Mouse (Mus musculus) megakaryocyte, adult 5-6 weeks (primary cell): ENCODE results near the gene Efcab8. TPM values are rescaled to one million over a fixed set of nuclear protein-coding genes. Genes with fewer than 3 reads are reported as not detected.

Experiments used
- ATAC-seq: 2 replicates; pipeline ENCODE4 v1.8.0; 2016; ENCODE audit warnings: mild to moderate bottlenecking, inconsistent platforms; ENCODE audit not compliant: poor library complexity, severe bottlenecking
- total RNA-seq, 2 experiments: library from RNA; stranded (forward) in 1 of 2; stranded (reverse) in 1 of 2; fragments of 153-499, 151-499 nt in 1 of 2; fragments of 221-1000, 200-1000 nt in 1 of 2; gene quantifications; 2 replicates each; pipeline versions ENCODE4 v1.2.3 to v1.2.4; 2015 to 2017

The Efcab8 gene
- total RNA-seq, 2 experiments from 2014 or later = 0.11 TPM; not detected in 1

DNA sequence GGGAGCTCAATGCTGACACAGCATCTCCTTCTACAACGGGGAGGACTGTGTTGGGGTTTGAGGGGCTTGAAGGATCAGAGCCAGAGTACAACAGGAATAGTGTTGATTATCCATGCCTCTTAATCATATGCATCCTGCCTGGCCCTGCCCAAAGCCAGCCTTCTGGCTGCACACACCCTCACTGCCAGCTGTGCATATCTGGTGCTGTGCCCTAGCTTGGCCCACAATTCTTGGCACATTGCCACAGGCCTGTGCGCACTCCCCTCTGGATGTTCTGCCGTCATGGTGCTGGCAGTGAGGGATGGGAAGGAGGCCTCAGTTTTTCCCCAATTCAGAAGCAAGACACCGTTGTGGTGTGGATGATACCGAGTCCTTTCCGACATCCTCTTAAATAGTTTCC, 44.9 kb downstream of the Efcab8 start:
- no peak for ATAC-seq

DNA sequence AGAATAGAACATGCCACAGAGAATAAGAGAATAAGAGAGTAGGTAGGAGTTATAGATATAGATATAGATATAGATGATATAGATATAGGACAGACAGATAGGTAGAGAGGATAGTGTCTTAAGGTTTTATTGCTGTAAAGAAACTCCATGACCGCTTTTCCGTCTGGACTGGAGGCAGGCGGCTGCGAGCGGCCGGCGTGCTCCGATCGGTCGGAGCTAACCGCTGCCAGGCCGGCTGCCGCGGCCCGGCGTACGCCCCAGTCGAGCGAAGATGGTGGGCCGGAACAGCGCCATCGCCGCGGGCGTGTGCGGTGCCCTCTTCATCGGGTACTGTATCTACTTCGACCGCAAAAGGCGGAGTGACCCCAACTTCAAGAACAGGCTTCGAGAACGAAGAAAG, 46.2 kb downstream of the Efcab8 start:
- ATAC-seq = peak; percentile 67

DNA sequence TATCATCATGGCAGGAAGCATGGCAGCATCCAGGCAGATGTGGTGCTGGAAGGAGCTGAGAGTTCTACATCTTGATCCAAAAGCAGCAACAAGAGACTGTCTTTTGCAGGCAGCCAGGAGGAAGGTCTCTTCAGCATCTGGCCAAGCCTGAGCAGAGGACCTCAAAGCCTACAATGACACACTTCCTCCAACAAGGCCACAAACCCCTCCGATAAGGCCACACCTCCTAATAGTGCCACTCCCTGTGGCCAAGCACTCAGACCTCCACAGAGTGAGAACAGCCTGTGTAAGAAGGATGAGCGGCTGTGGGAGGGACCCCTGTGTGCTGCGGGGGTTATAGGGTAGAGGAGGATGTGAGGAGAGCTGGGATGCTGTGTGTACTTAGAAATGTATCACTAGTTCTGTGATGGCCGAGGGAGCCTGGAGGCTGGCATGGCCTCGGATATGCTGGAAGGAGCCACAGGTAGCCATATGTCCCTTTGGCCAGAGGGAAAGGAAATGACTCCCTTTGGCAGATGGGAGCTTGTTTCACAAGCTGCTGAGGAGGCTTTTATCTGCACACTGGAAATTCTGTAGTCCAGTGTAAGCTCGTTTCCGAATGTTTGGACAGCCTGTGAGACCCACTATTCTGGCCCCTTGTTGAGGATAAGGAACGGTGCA, 47.6 kb downstream of the Efcab8 start:
- peak; percentile 57 for ATAC-seq

GRCm38 (mm10) chr2:153828704-153829103, 49.0 kb downstream of the Efcab8 start:
- ATAC-seq = no peak

- no peak for ATAC-seq
Observed at GRCm38 (mm10) chr2:153833291-153833690, 53.6 kb downstream of the Efcab8 start.

GRCm38 (mm10) chr2:153842854-153843253, 63.1 kb downstream of the Efcab8 start:
- no peak for ATAC-seq

- ATAC-seq = no peak
Observed at GRCm38 (mm10) chr2:153848389-153848788, 68.7 kb downstream of the Efcab8 start.

DNA sequence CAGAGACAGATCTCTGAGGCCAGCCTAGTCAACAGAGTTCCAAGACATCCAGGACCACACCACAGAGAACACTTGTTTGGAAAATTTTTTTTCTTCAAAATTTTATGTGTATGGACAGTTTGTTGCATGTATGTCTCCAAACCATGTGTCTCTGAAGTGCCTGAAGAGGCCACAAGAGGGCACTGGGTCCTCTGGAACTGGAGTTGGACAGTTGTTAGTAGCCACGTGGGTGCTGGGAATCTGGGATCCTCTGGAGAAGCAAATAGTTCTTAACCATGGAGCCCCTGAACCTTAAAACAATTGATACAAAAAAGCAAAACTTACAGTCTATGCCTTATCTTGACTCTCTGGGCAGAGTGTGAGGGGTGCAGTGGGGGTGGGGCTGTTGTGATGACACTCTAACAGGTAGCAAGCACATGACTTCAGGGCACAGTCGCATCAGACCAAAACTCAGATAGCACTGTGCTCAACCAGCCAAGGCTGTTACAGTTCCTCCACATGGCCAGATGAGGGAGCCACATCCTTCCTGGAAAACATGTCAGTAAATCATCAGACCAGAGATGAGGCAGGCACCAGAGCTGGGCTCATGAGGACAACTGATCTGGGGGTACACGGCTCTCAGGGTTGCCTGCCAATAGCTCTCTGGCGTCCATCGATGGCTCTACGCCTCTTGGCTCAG, 70.8 kb downstream of the Efcab8 start:
- no peak for ATAC-seq

- peak; percentile 40; the same call in 1 of the 2 replicates for ATAC-seq
Observed at GRCm38 (mm10) chr2:153851030-153851360, 71.3 kb downstream of the Efcab8 start.

DNA sequence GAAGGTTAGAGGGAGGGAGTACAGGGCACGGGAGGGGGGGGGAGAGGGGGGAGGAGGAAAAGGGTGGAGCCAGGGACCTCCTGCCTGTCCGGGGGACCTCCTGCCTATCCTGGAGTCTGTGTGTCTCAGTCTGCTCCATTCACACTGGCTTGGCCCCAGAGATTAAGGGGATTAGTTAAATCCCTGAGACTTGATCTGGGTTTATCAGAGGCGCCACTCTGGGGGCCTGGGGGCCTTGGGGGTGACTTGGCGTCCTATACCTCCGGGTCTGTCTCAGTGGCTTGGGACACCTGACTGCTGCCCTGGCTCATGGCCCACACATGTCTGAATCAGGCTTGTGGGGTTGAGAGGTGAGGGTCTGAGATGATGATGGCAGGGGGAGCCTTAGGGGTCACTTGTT, 73.8 kb downstream of the Efcab8 start:
- no peak for ATAC-seq

DNA sequence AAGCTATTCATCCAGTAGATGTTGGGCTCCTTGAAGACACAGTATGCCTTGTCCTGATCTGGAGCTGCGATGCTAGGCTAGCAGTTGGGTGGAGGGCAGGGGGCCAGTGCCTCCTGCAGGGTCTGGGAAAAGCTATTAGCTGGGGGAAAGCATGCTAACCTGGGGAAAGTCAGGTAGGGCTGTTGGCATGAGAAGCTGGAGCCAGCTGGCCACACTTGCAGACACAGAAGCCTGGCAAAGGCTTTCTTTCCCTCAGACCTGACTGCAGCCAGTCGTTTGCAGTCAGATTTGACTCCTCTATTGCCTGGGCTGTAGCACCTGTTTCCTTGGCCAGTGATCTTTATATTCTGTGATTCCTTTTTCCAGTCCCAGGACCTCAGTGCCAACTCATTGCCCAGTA, 79.8 kb downstream of the Efcab8 start:
- no peak for ATAC-seq

GRCm38 (mm10) chr2:153860315-153860714, 80.6 kb downstream of the Efcab8 start:
- no peak for ATAC-seq

GRCm38 (mm10) chr2:153860715-153861114, 81.0 kb downstream of the Efcab8 start:
- no peak for ATAC-seq

DNA sequence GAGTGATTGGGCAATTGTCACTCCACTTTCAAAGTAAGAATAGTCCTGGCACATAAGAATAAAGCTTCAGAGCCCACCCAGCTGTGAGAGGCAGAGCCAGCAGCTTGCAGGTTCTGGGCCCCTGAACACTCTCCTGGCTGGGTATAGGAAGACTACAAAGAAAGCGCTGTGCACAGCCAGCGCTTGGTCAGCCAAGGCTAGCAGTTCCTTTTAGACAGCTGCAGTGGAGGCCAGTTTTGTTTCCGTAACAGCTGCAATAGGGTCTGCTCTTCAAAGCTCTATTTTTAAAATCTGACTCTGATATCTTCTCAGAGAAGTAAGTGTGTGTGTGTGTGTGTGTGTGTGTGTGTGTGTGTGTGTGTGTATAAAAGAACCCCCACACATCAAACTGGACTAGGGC, 82.2 kb downstream of the Efcab8 start:
- no peak for ATAC-seq

- ATAC-seq = no peak
Observed at GRCm38 (mm10) chr2:153870984-153871383, 91.3 kb downstream of the Efcab8 start, which contains the start of gene Sun5. TSS of gene Sun5 (minus strand) at chr2:153871084.

DNA sequence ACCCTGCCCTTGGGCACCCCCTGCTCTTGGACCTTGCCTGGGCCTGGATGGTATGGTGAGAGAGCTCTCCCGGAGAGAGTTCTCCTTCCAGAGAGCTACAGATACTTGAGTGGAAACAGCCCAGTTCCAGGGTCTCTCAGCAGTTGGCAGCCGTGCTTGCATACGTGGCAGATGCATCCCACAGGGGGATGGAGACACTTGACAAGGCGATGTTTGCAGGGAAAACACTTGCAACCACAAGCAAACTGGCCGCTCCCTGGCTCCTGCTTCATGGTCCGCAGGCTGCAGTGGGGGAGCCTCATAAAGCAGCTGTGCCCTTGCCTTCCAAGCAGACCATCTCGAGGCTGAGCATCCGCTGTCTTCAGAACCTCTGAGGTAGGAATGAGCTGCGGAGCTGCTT, 95.0 kb downstream of the Efcab8 start, which contains the start of gene Bpifb2:
Gene Bpifb2, plus strand, starts transcription at position 301 of the 400 bp plus-strand sequence.
- ATAC-seq = no peak

Other genes with a start within 250 kb of the Efcab8 start
- 1.2 and 2.1 TPM in 2 replicates for gene Nol4l, start 250.0 kb upstream of the Efcab8 start, total RNA-seq (2015)
- 0.20 and 0.62 TPM in 2 replicates for gene Nol4l, start 250.0 kb upstream of the Efcab8 start, total RNA-seq (2017)
- gene Commd7, start 147.2 kb upstream of the Efcab8 start, total RNA-seq (2015) = 41.6 and 47.2 TPM in 2 replicates
- 30.3 and 34.1 TPM in 2 replicates for gene Commd7, start 147.2 kb upstream of the Efcab8 start, total RNA-seq (2017)
- 1.3 and 2.5 TPM in 2 replicates for gene Dnmt3b, start 130.5 kb upstream of the Efcab8 start, total RNA-seq (2015)
- gene Dnmt3b, start 130.5 kb upstream of the Efcab8 start, total RNA-seq (2017) = 2.8 and 3.6 TPM in 2 replicates
- not detected in 2 replicates for gene Dnmt3c, start 83.3 kb upstream of the Efcab8 start, total RNA-seq (2015)
- not detected in 2 replicates for gene Dnmt3c, start 83.3 kb upstream of the Efcab8 start, total RNA-seq (2017)
- 130 and 155 TPM in 2 replicates for gene Mapre1, start 38.7 kb upstream of the Efcab8 start, total RNA-seq (2015)
- 180 and 181 TPM in 2 replicates for gene Mapre1, start 38.7 kb upstream of the Efcab8 start, total RNA-seq (2017)
- gene Sun5, start 91.2 kb downstream of the Efcab8 start, total RNA-seq (2015) = not detected in 2 replicates
- not detected in 2 replicates for gene Sun5, start 91.2 kb downstream of the Efcab8 start, total RNA-seq (2017)
- not detected in 2 replicates for gene Bpifb2, start 95.1 kb downstream of the Efcab8 start, total RNA-seq (2015)
- not detected in 2 replicates for gene Bpifb2, start 95.1 kb downstream of the Efcab8 start, total RNA-seq (2017)
- gene Bpifb6, start 120.5 kb downstream of the Efcab8 start, total RNA-seq (2015) = not detected in 2 replicates
- not detected in 2 replicates for gene Bpifb6, start 120.5 kb downstream of the Efcab8 start, total RNA-seq (2017)
- gene Bpifb3, start 138.3 kb downstream of the Efcab8 start, total RNA-seq (2015) = not detected in 2 replicates
- not detected in 2 replicates for gene Bpifb3, start 138.3 kb downstream of the Efcab8 start, total RNA-seq (2017)
- not detected in 2 replicates for gene Bpifb4, start 158.3 kb downstream of the Efcab8 start, total RNA-seq (2015)
- not detected in 2 replicates for gene Bpifb4, start 158.3 kb downstream of the Efcab8 start, total RNA-seq (2017)
- not detected in 2 replicates for gene Bpifa6, start 195.0 kb downstream of the Efcab8 start, total RNA-seq (2015)
- not detected in 2 replicates for gene Bpifa6, start 195.0 kb downstream of the Efcab8 start, total RNA-seq (2017)
- gene Bpifa2, start 228.3 kb downstream of the Efcab8 start, total RNA-seq (2015) = not detected in 2 replicates
- gene Bpifa2, start 228.3 kb downstream of the Efcab8 start, total RNA-seq (2017) = not detected in 2 replicates